Mouse (Mus musculus): ENCODE data around the gene Ppp1r36.

GRCm38 (mm10) chr12:76478309-76479023, 61.1 kb downstream of the Ppp1r36 start:
- TF ChIP-seq USF2 (IDR thresholded peaks at IDR 0.05; ENCODE audit: borderline replicate concordance in 1 of 2, insufficient read depth in 1 of 2, low read depth in 1 of 2, low read length in 2 of 2) (no peak), CTCF (IDR thresholded peaks at IDR 0.05 in 2 of 3, conservative IDR thresholded peaks at IDR 0.05 in 1 of 3; ENCODE audit: control insufficient read depth in 1 of 3, insufficient read depth in 1 of 3, low read depth in 2 of 3, low read length in 3 of 3, poor library complexity in 1 of 3, severe bottlenecking in 1 of 3) (no peak), ETS1 (IDR thresholded peaks at IDR 0.05; ENCODE audit: low read depth, low read length) (no peak), GATA1 (IDR thresholded peaks at IDR 0.05; ENCODE audit: low read depth, low read length) (no peak)

All from MEL (cell line).